Comparison of ENCODE assay signal across 8 mouse cellular contexts in the genomic region with DNA sequence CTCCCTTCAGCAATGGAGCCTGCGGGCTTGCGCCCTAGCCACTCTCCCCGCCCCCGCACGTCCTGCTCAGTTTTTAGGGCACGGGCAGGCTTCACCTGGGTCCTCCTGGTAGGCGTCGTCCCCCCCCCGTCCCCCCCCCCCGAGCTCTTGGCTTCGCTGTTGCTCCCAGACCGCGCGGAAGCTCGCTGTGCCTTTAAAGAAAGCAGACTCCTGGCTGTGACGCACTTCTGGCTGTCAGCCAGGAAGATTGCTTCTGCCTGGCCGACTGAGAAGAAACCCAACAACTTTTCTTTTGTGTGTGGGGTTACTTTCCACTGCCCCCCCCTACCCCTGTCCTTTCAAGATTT. TPM values are rescaled to one million over a fixed set of nuclear protein-coding genes. Genes with fewer than 3 reads are reported as not detected.
DNase-seq lines count a peak whose midpoint lies in the region; TF ChIP-seq lines count a peak whose summit lies in the region.

No protein-coding gene starts in this region.

- no peaks in the 10 kb centered on the region for H3K9me3 ChIP-seq in ES-E14 (ENCODE audit: control insufficient read depth, insufficient read depth, low read depth, low read length)

- no peak for TF ChIP-seq CTCF in brain, embryonic 14.5 days (IDR thresholded peaks at IDR 0.05; ENCODE audit: borderline replicate concordance, extremely low read depth, insufficient read depth, insufficient read length)
- no peak; the same call in 1 of the 2 replicates for TF ChIP-seq CTCF in layer of hippocampus, adult 2 months (conservative IDR thresholded peaks at IDR 0.05)
- no peak for TF ChIP-seq CTCF in lung, adult 2 months (IDR thresholded peaks at IDR 0.05; ENCODE audit: insufficient read depth, low read length)
- no peak for TF ChIP-seq CTCF in olfactory bulb, adult 2 months (IDR thresholded peaks at IDR 0.05; ENCODE audit: insufficient read depth, low read depth, low read length)

- no peak for TF ChIP-seq POLR2A in brain, embryonic 14.5 days (IDR thresholded peaks at IDR 0.05; ENCODE audit: borderline replicate concordance, extremely low read depth, insufficient read depth, insufficient read length, poor library complexity, severe bottlenecking)
- peak; percentile 46; the same call in 1 of the 2 replicates for TF ChIP-seq POLR2A in lung, adult 2 months (IDR thresholded peaks at IDR 0.05; ENCODE audit: borderline replicate concordance, extremely low read depth, low read depth, low read length)
- TF ChIP-seq POLR2A in olfactory bulb, adult 2 months (IDR thresholded peaks at IDR 0.05; ENCODE audit: insufficient read depth, low read depth, low read length), result no peak

- H3K9ac ChIP-seq in ES-E14 (ENCODE audit: insufficient read depth, low read depth, low read length, poor library complexity, severe bottlenecking), result peak overlapping the region; percentile 71

- WGBS in lung, adult 2 months, result 0% methylated on average over 17 of the region's 17 CpGs
- WGBS in olfactory bulb, adult 2 months, result 2% methylated on average over 16 of the region's 17 CpGs

- in situ Hi-C loops in ES-E14 (cut with MboI; ENCODE audit: low sequenced_read_pairs in 2 of 2, unreplicated experiment in 2 of 2), result no loop called here

- H3K36me3 ChIP-seq in ES-E14 (ENCODE audit: control insufficient read depth, insufficient read depth, low read length, poor library complexity, severe bottlenecking), result no peaks in the 10 kb centered on the region

- DNase-seq in ES-E14 (ENCODE audit: low read depth, low spot score), result peak; percentile 35
- DNase-seq in brain, embryonic 14.5 days (ENCODE audit: low read depth), result peak; percentile 98
- DNase-seq in forelimb bud, embryonic 11.5 days (ENCODE audit: low read depth, low spot score), result peak; percentile 88
- DNase-seq in heart, postnatal 4 days, result peak; percentile 94
- peak; percentile 79 to 85 for DNase-seq in layer of hippocampus, adult 2 months (ENCODE audit: low spot score in 2 of 2)
- peak; percentile 86 for DNase-seq in lung, adult 2 months
- peak; percentile 87 for DNase-seq in testis, postnatal 14 days (ENCODE audit: low spot score)

- H3K4me3 ChIP-seq in ES-E14 (ENCODE audit: insufficient read depth in 1 of 2, low read depth in 1 of 2, low read length in 2 of 2, poor library complexity in 1 of 2, severe bottlenecking in 1 of 2), result peak overlapping the region; percentile 65 to 86
- H3K4me3 ChIP-seq in layer of hippocampus, adult 2 months, result peak overlapping the region; percentile 82
- peak overlapping the region; percentile 90 for H3K4me3 ChIP-seq in lung, adult 2 months (replicated peaks; ENCODE audit: extremely low read depth, low read depth, low read length)
- H3K4me3 ChIP-seq in olfactory bulb, adult 2 months (ENCODE audit: insufficient read depth, low read depth, low read length), result peak overlapping the region; percentile 95

- H3K4me1 ChIP-seq in ES-E14 (ENCODE audit: control insufficient read depth in 2 of 2, insufficient read depth in 2 of 2, low read length in 2 of 2, poor library complexity in 1 of 2), result peaks cover 3 to 6% of the 10 kb centered on the region in 2 experiments; a peak in 1 of 4 replicates
- H3K4me1 ChIP-seq in lung, adult 2 months (ENCODE audit: control insufficient read depth, insufficient read depth, low read length), result peaks cover 8% of the 10 kb centered on the region
- H3K4me1 ChIP-seq in olfactory bulb, adult 2 months (ENCODE audit: control insufficient read depth, insufficient read depth, low read length), result peaks cover 13% of the 10 kb centered on the region

- peak overlapping the region; percentile 45 for H3K27ac ChIP-seq in ES-E14 (ENCODE audit: insufficient read depth, low read depth, low read length, poor library complexity, severe bottlenecking)
- H3K27ac ChIP-seq in layer of hippocampus, adult 2 months, result peak overlapping the region; percentile 99
- H3K27ac ChIP-seq in olfactory bulb, adult 2 months (ENCODE audit: insufficient read depth, low read depth, low read length), result peak overlapping the region; percentile 99

TF ChIP-seq in ES-E14, 5 proteins besides CTCF, POLR2A, EP300 and RAD21:
- no peak for TF ChIP-seq ZC3H11A (IDR thresholded peaks at IDR 0.05; ENCODE audit: borderline replicate concordance, low read depth, low read length)
- no peak for TF ChIP-seq MAFK (IDR thresholded peaks at IDR 0.05; ENCODE audit: insufficient read depth, low read depth, low read length)
- no peak for TF ChIP-seq CHD2 (IDR thresholded peaks at IDR 0.05; ENCODE audit: low read depth, low read length)
- TF ChIP-seq HCFC1 (IDR thresholded peaks at IDR 0.05; ENCODE audit: borderline replicate concordance, insufficient read depth, low read length), result no peak
- TF ChIP-seq ZNF384 (IDR thresholded peaks at IDR 0.05; ENCODE audit: low read depth, low read length), result no peak

RNA-seq across cellular contexts. Expression of a gene that starts 36.5 kb away (rescaled TPM):
- 91.0 and 95.6 TPM in 2 replicates for total RNA-seq in ES-E14 (2012; rRNA removed)
- polyA plus RNA-seq in brain, embryonic 14.5 days (2012; rRNA removed), result 72.1 and 104 TPM in 2 replicates
- total RNA-seq in heart, postnatal 4 days (2021), result 100 to 1,000 TPM in 1 of 2 experiments, 10 to 100 TPM in 1; 98.4 to 108 TPM
- total RNA-seq in layer of hippocampus, adult 2 months (2021), result 100 to 1,000 TPM; 114 to 118 TPM
- 80.1 and 93.4 TPM in 2 replicates for polyA plus RNA-seq in lung, adult 2 months (2012; rRNA removed)
- polyA plus RNA-seq in olfactory bulb, adult 2 months (2012; ENCODE audit: insufficient read depth, insufficient read length, low replicate concordance, missing spikeins), result 257 TPM in 1 of 2 replicates, not detected in the other

RNA-seq across cellular contexts. Expression of a gene that starts 36.7 kb away (rescaled TPM):
- 2.6 TPM in 2 replicates for total RNA-seq in ES-E14 (2012; rRNA removed)
- 10.8 and 13.1 TPM in 2 replicates for polyA plus RNA-seq in brain, embryonic 14.5 days (2012; rRNA removed)
- total RNA-seq in heart, postnatal 4 days (2021), result 1 to 10 TPM; 1.1 TPM
- 1 to 10 TPM; 5.4 to 5.9 TPM for total RNA-seq in layer of hippocampus, adult 2 months (2021)
- polyA plus RNA-seq in lung, adult 2 months (2012; rRNA removed), result 28.9 and 36.5 TPM in 2 replicates
- polyA plus RNA-seq in olfactory bulb, adult 2 months (2012; ENCODE audit: insufficient read depth, insufficient read length, low replicate concordance, missing spikeins), result not detected in 2 replicates

RNA-seq across cellular contexts. Expression of a gene that starts 48.1 kb away (rescaled TPM):
- 11.0 and 15.0 TPM in 2 replicates for total RNA-seq in ES-E14 (2012; rRNA removed)
- 18.4 and 19.6 TPM in 2 replicates for polyA plus RNA-seq in brain, embryonic 14.5 days (2012; rRNA removed)
- total RNA-seq in heart, postnatal 4 days (2021), result 1 to 10 TPM; 3.6 to 4.1 TPM
- total RNA-seq in layer of hippocampus, adult 2 months (2021), result 10 to 100 TPM in 1 of 2 experiments, 1 to 10 TPM in 1; 7.5 to 11.6 TPM
- polyA plus RNA-seq in lung, adult 2 months (2012; rRNA removed), result 11.4 and 12.0 TPM in 2 replicates
- not detected in 2 replicates for polyA plus RNA-seq in olfactory bulb, adult 2 months (2012; ENCODE audit: insufficient read depth, insufficient read length, low replicate concordance, missing spikeins)

Comparison
In these comparisons a context has a peak if more than half of its experiments do, and no peak if none do; other contexts are left out.
1. Peak in every context shown above with its lines: DNase-seq, H3K4me3 ChIP-seq and H3K27ac ChIP-seq.
2. DNase-seq: peak in every context shown above with its lines; median percentile 98 in brain, embryonic 14.5 days; 94 in heart, postnatal 4 days; 88 in forelimb bud, embryonic 11.5 days; 87 in testis, postnatal 14 days; 86 in lung, adult 2 months; 82 in layer of hippocampus, adult 2 months; 35 in ES-E14.
3. H3K27ac ChIP-seq: peak in every context shown above with its lines; median percentile 99 in layer of hippocampus, adult 2 months; 99 in olfactory bulb, adult 2 months; 45 in ES-E14.